Mouse (Mus musculus) intestine, postnatal 0 days (tissue): ENCODE data around the gene Ppfibp1. TPM values are rescaled to one million over a fixed set of nuclear protein-coding genes. Genes with fewer than 3 reads are reported as not detected.

ENCODE experiments used
- ATAC-seq: fragments of 200-750 bp; cut with Nextera tagmentation; 2 replicates; pipeline ENCODE4 v1.8.0; 2017; ENCODE audit warnings: mild to moderate bottlenecking, moderate TSS enrichment, moderate library complexity
- H3K27ac ChIP-seq: fragments of 300-500 bp; sonication (generic); 2 replicates; pipeline ENCODE4 v1.5.1; 2014; ENCODE audit warnings: mild to moderate bottlenecking, low read depth, low read length, moderate library complexity
- H3K27me3 ChIP-seq: fragments of 300-500 bp; sonication (generic); replicated peaks from 2 replicates; pipeline ENCODE4 v1.6.1; 2014; ENCODE audit warnings: low read length, mixed read lengths; ENCODE audit not compliant: control insufficient read depth, insufficient read depth
- H3K36me3 ChIP-seq: fragments of 300-500 bp; sonication (generic); 2 replicates; pipeline ENCODE4 v1.6.1; 2014; ENCODE audit warnings: mild to moderate bottlenecking, moderate library complexity; ENCODE audit not compliant: control insufficient read depth, insufficient read depth
- H3K4me1 ChIP-seq: fragments of 300-500 bp; sonication (generic); replicated peaks from 2 replicates; pipeline ENCODE4 v1.6.1; 2014; ENCODE audit warnings: antibody characterized with exemption, low read length, mixed read lengths; ENCODE audit not compliant: control insufficient read depth, insufficient read depth
- H3K4me2 ChIP-seq: fragments of 300-500 bp; sonication (generic); replicated peaks from 2 replicates; pipeline ENCODE4 v1.6.1; 2014; ENCODE audit warnings: low read depth, mild to moderate bottlenecking, moderate library complexity
- H3K4me3 ChIP-seq: fragments of 300-500 bp; sonication (generic); 2 replicates; pipeline ENCODE4 v1.5.1; 2014; ENCODE audit warnings: low read depth, low read length
- H3K9ac ChIP-seq: fragments of 300-500 bp; sonication (generic); 2 replicates; pipeline ENCODE4 v1.6.1; 2014; ENCODE audit warnings: mild to moderate bottlenecking, low read depth, low read length
- H3K9me3 ChIP-seq: fragments of 300-500 bp; sonication (generic); 2 replicates; pipeline ENCODE4 v1.6.1; 2016; ENCODE audit warnings: mixed run types; ENCODE audit not compliant: control insufficient read depth
- CTCF ChIP-seq: sonication (generic); IDR thresholded peaks from 2 replicates; pipeline ENCODE4 v1.5.1; 2016; ENCODE audit warnings: low read depth, mild to moderate bottlenecking, control low read depth, antibody characterized with exemption, moderate library complexity
- WGBS: fragments of 180-500 bp; shearing (Covaris S2); extraction: QIAGEN DNeasy Blood & Tissue Kit; methylation state at CpG from one replicate; pipeline ENCODE4 v1.1.7; 2014; 5-methylcytosine and 5-hydroxymethylcytosine counted together
- polyA plus RNA-seq: library from polyadenylated mRNA; unstranded; fragments of >200 nt; fragmentation: Nextera tagmentation; extraction: Ambion mirVana; gene quantifications from 2 replicates; pipeline ENCODE4 v1.2.1, GENCODE M21; 2015

Ppfibp1 gene
- polyA plus RNA-seq, 1 experiment from 2014 or later = 32.3 TPM

- no peak for ATAC-seq
- no peak overlapping the region for H3K27ac ChIP-seq
- WGBS = 45% methylated on average over 3 of the region's 3 CpGs
- H3K9me3 ChIP-seq = no peaks in the 10 kb centered on the region
- H3K27me3 ChIP-seq = no peaks in the 10 kb centered on the region
- no peak for TF ChIP-seq CTCF
- H3K36me3 ChIP-seq = peaks cover 50% of the 10 kb centered on the region
- no peak overlapping the region for H3K9ac ChIP-seq
- H3K4me1 ChIP-seq = no peaks in the 10 kb centered on the region
- H3K4me3 ChIP-seq = no peak overlapping the region
- H3K4me2 ChIP-seq = no peak overlapping the region
Observed at GRCm38 (mm10) chr6:147024761-147025160, 136.5 kb downstream of the Ppfibp1 start.

DNA sequence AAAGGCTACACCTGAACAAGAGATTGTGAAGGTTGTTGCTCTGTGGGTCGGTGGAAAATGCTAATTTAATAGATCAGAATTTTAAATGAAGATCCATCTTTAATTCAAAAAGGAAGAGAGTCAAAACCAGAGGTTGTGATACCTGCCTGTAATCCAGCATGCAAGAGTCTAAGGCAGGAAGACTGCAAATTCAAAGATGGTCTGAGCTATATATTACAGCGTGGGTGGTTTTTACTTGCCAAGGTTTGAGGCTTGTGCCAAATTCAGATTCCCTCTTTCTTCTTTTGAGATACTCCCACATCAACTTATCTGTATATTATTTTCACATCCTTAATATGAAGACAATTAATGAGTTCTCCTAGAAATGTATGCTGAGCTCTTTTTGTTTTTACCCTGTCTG lies 140.1 kb downstream of the Ppfibp1 start:
- 95% methylated on average over 2 of the region's 2 CpGs for WGBS
- H3K27ac ChIP-seq = no peak overlapping the region
- no peaks in the 10 kb centered on the region for H3K4me1 ChIP-seq
- H3K4me3 ChIP-seq = no peak overlapping the region
- H3K27me3 ChIP-seq = no peaks in the 10 kb centered on the region
- H3K4me2 ChIP-seq = no peak overlapping the region
- H3K9ac ChIP-seq = no peak overlapping the region
- no peak for TF ChIP-seq CTCF
- H3K9me3 ChIP-seq = no peaks in the 10 kb centered on the region
- peaks cover 55% of the 10 kb centered on the region for H3K36me3 ChIP-seq
- ATAC-seq = no peak

- no peak overlapping the region for H3K4me2 ChIP-seq
- no peak overlapping the region for H3K4me3 ChIP-seq
- no peaks in the 10 kb centered on the region for H3K4me1 ChIP-seq
- H3K9ac ChIP-seq = no peak overlapping the region
- TF ChIP-seq CTCF = no peak
- H3K27me3 ChIP-seq = no peaks in the 10 kb centered on the region
- H3K9me3 ChIP-seq = no peaks in the 10 kb centered on the region
- H3K36me3 ChIP-seq = peaks cover 49% of the 10 kb centered on the region
- ATAC-seq = no peak
- no peak overlapping the region for H3K27ac ChIP-seq
- WGBS = 90% methylated on average over 9 of the region's 9 CpGs
Observed at GRCm38 (mm10) chr6:147029591-147029990, 141.3 kb downstream of the Ppfibp1 start.

DNA sequence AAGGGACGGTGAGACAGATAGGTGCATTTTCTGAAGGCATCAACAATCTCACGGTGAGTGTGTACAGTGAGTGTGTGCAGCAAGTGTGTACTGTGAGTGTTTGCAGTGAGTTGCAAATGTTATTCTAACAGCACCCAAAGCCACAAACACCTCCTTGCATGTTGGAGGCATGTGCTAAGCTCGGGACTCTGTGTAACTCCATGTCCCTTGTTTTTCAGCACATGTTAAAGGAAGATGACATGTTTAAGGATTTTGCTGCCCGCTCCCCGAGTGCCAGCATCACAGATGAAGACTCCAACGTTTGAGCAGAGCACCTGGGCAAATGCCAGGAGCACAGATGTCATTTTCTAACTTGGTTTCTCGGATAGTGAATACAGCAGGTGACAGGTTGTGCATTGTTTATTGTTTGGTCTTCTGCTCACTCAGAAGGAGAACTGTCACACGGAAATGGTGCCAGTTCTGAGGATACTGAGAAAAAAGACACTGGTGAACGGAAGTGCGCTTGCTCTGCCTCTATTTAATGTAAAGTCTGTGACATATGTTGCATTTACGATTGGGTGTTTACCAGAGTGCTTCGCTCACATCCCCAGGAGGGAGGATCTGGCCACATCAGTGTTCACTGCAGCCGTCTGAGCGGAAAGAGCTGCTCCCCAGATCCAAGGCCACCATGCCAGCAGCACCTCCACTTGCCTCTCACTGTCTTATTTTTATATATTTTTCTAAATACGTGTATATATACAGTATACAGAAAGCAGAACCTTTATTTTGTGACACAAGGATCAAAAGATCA lies 142.0 kb downstream of the Ppfibp1 start:
- TF ChIP-seq CTCF = no peak
- ATAC-seq = no peak
- Histone ChIP-seq H3K4me2 (no peak overlapping the region), H3K4me1 (no peaks in the 10 kb centered on the region), H3K27me3 (no peaks in the 10 kb centered on the region), H3K4me3 (no peak overlapping the region), H3K9me3 (no peaks in the 10 kb centered on the region), H3K9ac (no peak overlapping the region), H3K36me3 (peaks cover 48% of the 10 kb centered on the region), H3K27ac (no peak overlapping the region)
- 88% methylated on average over 15 of the region's 15 CpGs for WGBS

DNA sequence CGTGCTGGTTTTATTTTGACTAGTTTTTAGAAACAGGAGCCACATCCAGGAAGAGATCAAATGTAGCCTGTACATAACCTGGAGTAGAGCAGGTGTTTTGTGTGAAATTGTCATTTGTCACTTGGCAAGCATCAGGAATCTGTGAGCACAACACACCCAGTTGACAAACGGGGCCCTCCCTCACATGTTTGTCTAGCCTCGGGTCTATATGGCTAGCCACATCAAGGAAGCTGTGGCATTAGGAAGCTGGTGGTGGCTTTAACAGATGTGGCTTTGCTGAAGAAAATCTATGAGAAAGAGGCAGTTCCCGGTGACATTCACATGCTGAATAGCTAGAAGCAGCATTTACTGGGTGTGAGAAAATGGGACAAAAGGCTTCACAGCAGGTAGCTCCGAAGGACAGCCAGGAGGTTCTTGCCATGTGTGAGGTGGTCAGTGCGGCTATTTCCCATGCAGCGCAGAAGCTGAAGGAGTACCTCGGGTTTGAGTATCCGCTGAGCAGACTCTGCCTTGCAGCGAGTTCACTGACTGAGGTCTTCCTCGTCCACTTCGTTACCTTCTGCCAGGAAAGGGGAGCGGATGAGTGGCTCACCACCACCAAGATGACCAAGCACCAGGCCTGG lies 144.1 kb downstream of the Ppfibp1 start, which contains the start of gene Rep15:
TSS of gene Rep15 (plus strand) at position 282 of the 623 bp plus-strand sequence.
- no peak within 1 kb of the TSS for H3K27ac ChIP-seq
- H3K9ac ChIP-seq = no peak within 1 kb of the TSS
- peaks cover 38% of the 10 kb centered on the region for H3K36me3 ChIP-seq
- no peaks in the 10 kb centered on the region for H3K9me3 ChIP-seq
- ATAC-seq = no peak
- no peak for TF ChIP-seq CTCF
- H3K4me2 ChIP-seq = no peak within 1 kb of the TSS; the same call in 1 of the 2 replicates
- H3K27me3 ChIP-seq = no peaks in the 10 kb centered on the region
- WGBS = 62% methylated on average over 13 of the region's 13 CpGs
- no peaks in the 10 kb centered on the region for H3K4me1 ChIP-seq
- no peak within 1 kb of the TSS for H3K4me3 ChIP-seq

DNA sequence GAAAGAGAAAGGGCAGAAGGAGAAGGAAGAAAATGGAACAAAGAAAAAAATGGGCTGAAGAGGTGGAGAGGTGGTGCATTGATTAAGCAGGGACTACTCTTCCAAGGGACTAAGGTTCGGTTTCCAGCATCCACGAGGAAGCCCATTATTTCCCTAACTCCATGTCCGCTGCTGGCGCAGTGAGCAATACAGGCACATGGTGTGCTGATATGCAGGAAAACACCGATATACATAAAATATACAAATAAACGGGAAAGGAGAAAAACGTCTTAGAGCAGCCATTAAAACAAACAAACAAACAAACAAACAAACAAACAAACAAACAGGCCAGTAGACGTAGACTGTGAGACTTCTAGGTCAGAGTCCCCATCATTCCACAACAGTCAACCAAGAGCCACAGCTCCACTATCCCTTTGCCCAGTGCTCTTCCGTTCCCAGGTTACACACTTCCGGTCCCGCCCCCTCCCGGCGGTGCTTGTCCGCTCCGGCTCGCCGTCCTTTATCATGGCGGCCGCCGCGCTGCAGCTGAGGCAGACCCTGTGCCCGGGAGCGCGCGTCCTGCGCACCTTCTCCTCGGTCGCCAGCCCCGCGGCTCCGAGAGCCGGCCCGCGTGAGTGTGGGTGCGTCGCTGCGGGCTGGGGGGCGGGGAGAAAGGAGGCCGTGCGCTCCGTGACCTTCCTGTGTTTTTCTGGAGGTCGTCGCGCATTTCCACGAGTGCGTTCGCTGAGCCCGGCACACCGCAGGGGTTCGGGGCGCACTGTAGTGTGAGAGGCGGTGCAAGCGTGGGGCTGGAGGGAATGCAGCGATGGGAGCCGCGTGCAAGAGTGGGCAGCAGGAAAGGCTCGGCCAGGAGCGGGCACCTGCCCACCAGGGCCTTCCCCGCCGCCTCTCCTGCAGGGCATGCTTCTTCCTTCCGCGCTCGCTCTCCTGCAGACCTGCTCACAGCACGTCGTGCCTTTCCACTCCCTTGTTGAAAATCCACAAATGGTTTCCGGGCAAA lies 154.3 kb downstream of the Ppfibp1 start, which contains the start of gene Mrps35:
TSS of gene Mrps35 (plus strand) at position 474 of the 1,000 bp plus-strand sequence.
- 3% methylated on average over 65 of the region's 66 CpGs for WGBS
- no peaks in the 10 kb centered on the region for H3K27me3 ChIP-seq
- peak; percentile 98 for ATAC-seq
- peak within 1 kb of the TSS; percentile 93 for H3K4me3 ChIP-seq
- TF ChIP-seq CTCF = peak; percentile 40
- H3K27ac ChIP-seq = peak within 1 kb of the TSS; percentile 87
- H3K9me3 ChIP-seq = no peaks in the 10 kb centered on the region
- H3K9ac ChIP-seq = peak within 1 kb of the TSS; percentile 96
- peaks cover 15% of the 10 kb centered on the region; the same call in 1 of the 2 replicates for H3K36me3 ChIP-seq
- peaks cover 9% of the 10 kb centered on the region for H3K4me1 ChIP-seq
- peak within 1 kb of the TSS; percentile 77 for H3K4me2 ChIP-seq
